Mouse (Mus musculus): ENCODE measurements around the gene Zfp385c. TPM values are rescaled to one million over a fixed set of nuclear protein-coding genes. Genes with fewer than 3 reads are reported as not detected.
A peak's percentile ranks its signal among the peaks of the same experiment; 100 is the strongest.

Zfp385c gene
- polyA plus RNA-seq, 1 experiment from 2014 or later = 0.41 TPM

- Histone ChIP-seq H3K9me3 (replicated peaks) (no peaks in the 10 kb centered on the region), H3K36me3 (peaks cover 45% of the 10 kb centered on the region), H3K4me2 (no peak overlapping the region), H3K9ac (no peak overlapping the region), H3K4me3 (no peak overlapping the region), H3K4me1 (replicated peaks) (peaks cover 42% of the 10 kb centered on the region), H3K27ac (ENCODE audit: poor library complexity, severe bottlenecking) (no peak overlapping the region), H3K27me3 (replicated peaks) (no peaks in the 10 kb centered on the region)
- ATAC-seq (ENCODE audit: insufficient number of reproducible peaks, low FRiP score) = no peak
- 78% methylated on average over 3 of the region's 3 CpGs for WGBS
These were observed 24.4 kb upstream of the Zfp385c start for GRCm38 (mm10) chr11:100716649-100717048.

- H3K9me3 ChIP-seq (replicated peaks) = no peaks in the 10 kb centered on the region
- H3K27ac ChIP-seq (ENCODE audit: poor library complexity, severe bottlenecking) = no peak overlapping the region
- H3K4me3 ChIP-seq = no peak overlapping the region
- WGBS = 89% methylated on average over 6 of the region's 6 CpGs
- peaks cover 57% of the 10 kb centered on the region for H3K36me3 ChIP-seq
- H3K27me3 ChIP-seq (replicated peaks) = no peaks in the 10 kb centered on the region
- H3K9ac ChIP-seq = no peak overlapping the region
- ATAC-seq (ENCODE audit: insufficient number of reproducible peaks, low FRiP score) = no peak
- no peak overlapping the region for H3K4me2 ChIP-seq
- H3K4me1 ChIP-seq (replicated peaks) = peaks cover 34% of the 10 kb centered on the region
These were observed 22.7 kb upstream of the Zfp385c start for GRCm38 (mm10) chr11:100714948-100715347.

- no peaks in the 10 kb centered on the region for H3K9me3 ChIP-seq (replicated peaks)
- 39% methylated on average over 6 of the region's 6 CpGs for WGBS
- 0 out of 2 replicates have a peak, but pooled peaks have one; percentile 12 for ATAC-seq (ENCODE audit: insufficient number of reproducible peaks, low FRiP score)
- H3K4me3 ChIP-seq = peak overlapping the region; percentile 33; the same call in 1 of the 2 replicates
- H3K4me1 ChIP-seq (replicated peaks) = peaks cover 29% of the 10 kb centered on the region
- H3K27me3 ChIP-seq (replicated peaks) = no peaks in the 10 kb centered on the region
- peak overlapping the region; percentile 71 for H3K4me2 ChIP-seq
- peak overlapping the region; percentile 76 for H3K27ac ChIP-seq (ENCODE audit: poor library complexity, severe bottlenecking)
- H3K36me3 ChIP-seq = peaks cover 61% of the 10 kb centered on the region
- H3K9ac ChIP-seq = peak overlapping the region; percentile 67; the same call in 1 of the 2 replicates
These were observed 22.3 kb upstream of the Zfp385c start for GRCm38 (mm10) chr11:100714534-100714915.

GRCm38 (mm10) chr11:100713735-100714533 is 21.7 kb upstream of the Zfp385c start, which contains the start of gene Hspb9:
Gene Hspb9 (plus strand): TSS chr11:100713850.
- H3K9ac ChIP-seq = peak within 1 kb of the TSS; percentile 67
- peak within 1 kb of the TSS; percentile 33 for H3K4me3 ChIP-seq
- WGBS = 2% methylated on average over 38 of the region's 38 CpGs
- peak; percentile 76 for ATAC-seq (ENCODE audit: insufficient number of reproducible peaks, low FRiP score)
- peaks cover 29% of the 10 kb centered on the region for H3K4me1 ChIP-seq (replicated peaks)
- no peaks in the 10 kb centered on the region for H3K27me3 ChIP-seq (replicated peaks)
- H3K36me3 ChIP-seq = peaks cover 62% of the 10 kb centered on the region
- H3K27ac ChIP-seq (ENCODE audit: poor library complexity, severe bottlenecking) = peak within 1 kb of the TSS; percentile 76
- peak within 1 kb of the TSS; percentile 71 for H3K4me2 ChIP-seq
- no peaks in the 10 kb centered on the region for H3K9me3 ChIP-seq (replicated peaks)

GRCm38 (mm10) chr11:100713174-100713573 is 20.9 kb upstream of the Zfp385c start:
- H3K27ac ChIP-seq (ENCODE audit: poor library complexity, severe bottlenecking) = peak overlapping the region; percentile 76
- H3K36me3 ChIP-seq = peaks cover 62% of the 10 kb centered on the region
- no peaks in the 10 kb centered on the region for H3K9me3 ChIP-seq (replicated peaks)
- WGBS = 51% methylated on average over 4 of the region's 4 CpGs
- H3K4me3 ChIP-seq = peak overlapping the region; percentile 33
- no peak for ATAC-seq (ENCODE audit: insufficient number of reproducible peaks, low FRiP score)
- peaks cover 29% of the 10 kb centered on the region for H3K4me1 ChIP-seq (replicated peaks)
- H3K9ac ChIP-seq = peak overlapping the region; percentile 67
- peak overlapping the region; percentile 71 for H3K4me2 ChIP-seq
- H3K27me3 ChIP-seq (replicated peaks) = no peaks in the 10 kb centered on the region

- 2% methylated on average over 43 of the region's 48 CpGs for WGBS
- Histone ChIP-seq H3K9me3 (replicated peaks) (no peaks in the 10 kb centered on the region), H3K36me3 (peaks cover 62% of the 10 kb centered on the region)
These were observed 19.7 kb upstream of the Zfp385c start, which contains the start of gene Kat2a for GRCm38 (mm10) chr11:100711783-100712615. Gene Kat2a (minus strand): TSS chr11:100712465.

GRCm38 (mm10) chr11:100710977-100711376 is 18.7 kb upstream of the Zfp385c start:
- Histone ChIP-seq H3K4me2 (0 out of 2 replicates have a peak overlapping the region, but pooled peaks have one; percentile 78), H3K9ac (no peak overlapping the region), H3K9me3 (replicated peaks) (no peaks in the 10 kb centered on the region)

More at GRCm38 (mm10) chr11:100711783-100712615, 19.7 kb upstream of the Zfp385c start, which contains the start of gene Kat2a:
- H3K4me1 ChIP-seq (replicated peaks) = peaks cover 29% of the 10 kb centered on the region
- H3K27ac ChIP-seq (ENCODE audit: poor library complexity, severe bottlenecking) = peak within 1 kb of the TSS; percentile 76
- ATAC-seq (ENCODE audit: insufficient number of reproducible peaks, low FRiP score) = peak; percentile 84
- H3K4me3 ChIP-seq = peak within 1 kb of the TSS; percentile 98
- H3K9ac ChIP-seq = peak within 1 kb of the TSS; percentile 95
- H3K27me3 ChIP-seq (replicated peaks) = no peaks in the 10 kb centered on the region
- H3K4me2 ChIP-seq = peak within 1 kb of the TSS; percentile 78

GRCm38 (mm10) chr11:100710528-100710927 is 18.3 kb upstream of the Zfp385c start:
- Histone ChIP-seq H3K27me3 (replicated peaks) (no peaks in the 10 kb centered on the region), H3K4me2 (no peak overlapping the region), H3K4me3 (no peak overlapping the region), H3K36me3 (peaks cover 63% of the 10 kb centered on the region), H3K9me3 (replicated peaks) (no peaks in the 10 kb centered on the region), H3K27ac (ENCODE audit: poor library complexity, severe bottlenecking) (no peak overlapping the region), H3K4me1 (replicated peaks) (peaks cover 29% of the 10 kb centered on the region), H3K9ac (no peak overlapping the region)
- WGBS = 93% methylated on average over 15 of the region's 15 CpGs
- no peak for ATAC-seq (ENCODE audit: insufficient number of reproducible peaks, low FRiP score)

More at GRCm38 (mm10) chr11:100710977-100711376, 18.7 kb upstream of the Zfp385c start:
- no peak overlapping the region for H3K4me3 ChIP-seq
- no peak for ATAC-seq (ENCODE audit: insufficient number of reproducible peaks, low FRiP score)
- 75% methylated on average over 4 of the region's 4 CpGs for WGBS
- H3K4me1 ChIP-seq (replicated peaks) = peaks cover 29% of the 10 kb centered on the region
- no peaks in the 10 kb centered on the region for H3K27me3 ChIP-seq (replicated peaks)
- H3K27ac ChIP-seq (ENCODE audit: poor library complexity, severe bottlenecking) = no peak overlapping the region
- peaks cover 62% of the 10 kb centered on the region for H3K36me3 ChIP-seq

GRCm38 (mm10) chr11:100709201-100709810 is 17.1 kb upstream of the Zfp385c start:
- Histone ChIP-seq H3K4me3 (no peak overlapping the region), H3K9me3 (replicated peaks) (no peaks in the 10 kb centered on the region), H3K36me3 (peaks cover 67% of the 10 kb centered on the region), H3K4me1 (replicated peaks) (peaks cover 26% of the 10 kb centered on the region), H3K4me2 (no peak overlapping the region), H3K27ac (ENCODE audit: poor library complexity, severe bottlenecking) (no peak overlapping the region), H3K9ac (no peak overlapping the region), H3K27me3 (replicated peaks) (no peaks in the 10 kb centered on the region)
- ATAC-seq (ENCODE audit: insufficient number of reproducible peaks, low FRiP score) = no peak
- WGBS = 93% methylated on average over 9 of the region's 9 CpGs

GRCm38 (mm10) chr11:100705095-100705747 is 13.0 kb upstream of the Zfp385c start:
- H3K4me2 ChIP-seq = no peak overlapping the region
- no peak overlapping the region for H3K27ac ChIP-seq (ENCODE audit: poor library complexity, severe bottlenecking)
- no peak overlapping the region for H3K4me3 ChIP-seq
- no peak overlapping the region for H3K9ac ChIP-seq
- H3K27me3 ChIP-seq (replicated peaks) = peaks cover 6% of the 10 kb centered on the region; the same call in 1 of the 2 replicates
- H3K9me3 ChIP-seq (replicated peaks) = no peaks in the 10 kb centered on the region
- H3K36me3 ChIP-seq = peaks cover 58% of the 10 kb centered on the region
- WGBS = 91% methylated on average over 23 of the region's 23 CpGs
- no peak for ATAC-seq (ENCODE audit: insufficient number of reproducible peaks, low FRiP score)
- peaks cover 4% of the 10 kb centered on the region for H3K4me1 ChIP-seq (replicated peaks)
